Mouse (Mus musculus) heart, adult 18-20 months (tissue): Measurements from ENCODE around the gene Adgrg3. TPM values are rescaled to one million over a fixed set of nuclear protein-coding genes. Genes with fewer than 3 reads are reported as not detected.

ENCODE experiments used
- DNase-seq, 2 experiments: peaks; one replicate each; pipeline ENCODE4 v3.0.0; 2021 to 2022; ENCODE audit warnings: mixed read lengths in 1 of 2
- total RNA-seq, 2 experiments: library from RNA; stranded (reverse); gene quantifications; 2 replicates each; pipeline ENCODE4 v1.2.3; 2021

Adgrg3 gene
- total RNA-seq, 2 experiments from 2014 or later: 1.5 TPM

DNA sequence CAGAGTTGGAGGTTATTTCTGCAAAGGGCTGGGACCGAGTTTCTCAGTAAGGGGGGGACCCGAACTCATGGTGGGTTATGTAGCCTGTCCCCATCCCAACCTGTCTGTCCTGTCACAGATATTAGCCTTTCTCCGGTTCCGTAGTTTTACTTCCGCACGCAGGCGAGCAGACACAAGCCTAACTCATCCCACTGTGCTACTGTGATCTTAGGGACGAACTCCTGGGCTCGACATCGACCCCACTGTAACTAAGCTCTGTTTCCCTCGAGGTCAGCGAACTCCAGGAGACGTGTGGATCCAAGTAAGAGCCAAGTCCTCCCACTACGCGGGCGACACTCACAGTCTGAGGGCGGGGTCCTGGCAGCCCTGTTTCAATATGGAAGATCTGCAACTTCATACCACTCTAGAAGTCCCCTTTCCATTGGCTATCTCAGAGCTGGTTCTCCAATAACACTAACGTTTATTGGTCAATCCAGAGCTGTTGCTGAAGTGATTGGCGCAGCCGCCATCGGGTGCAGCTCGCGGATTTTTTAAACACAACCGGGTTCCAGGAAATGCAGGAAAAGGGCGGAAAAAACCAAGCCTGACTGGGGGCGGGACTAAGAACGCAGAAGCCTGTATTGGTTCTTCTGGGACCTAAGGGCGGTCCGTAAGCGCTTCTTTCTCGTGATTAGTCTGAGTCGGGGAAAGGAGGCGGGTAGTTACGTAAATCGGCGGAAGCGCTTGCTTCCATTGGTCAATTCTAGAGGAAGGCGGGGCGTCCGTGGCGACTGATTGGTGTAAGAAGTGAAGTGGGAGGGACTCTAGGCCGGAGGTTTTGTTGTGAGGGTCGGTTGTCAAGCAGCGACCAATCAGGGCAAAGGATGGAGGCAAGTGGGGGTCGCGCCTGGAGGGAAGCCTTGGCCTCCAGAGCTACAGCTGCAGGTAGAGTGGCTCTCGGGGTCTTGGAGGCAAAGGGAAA, 63.2 kb downstream of the Adgrg3 start, which contains the start of gene Katnb1:
TSS of gene Katnb1 (plus strand) at position 806 of the 961 bp plus-strand sequence.
- DNase-seq: peak; percentile 99 to 100

DNA sequence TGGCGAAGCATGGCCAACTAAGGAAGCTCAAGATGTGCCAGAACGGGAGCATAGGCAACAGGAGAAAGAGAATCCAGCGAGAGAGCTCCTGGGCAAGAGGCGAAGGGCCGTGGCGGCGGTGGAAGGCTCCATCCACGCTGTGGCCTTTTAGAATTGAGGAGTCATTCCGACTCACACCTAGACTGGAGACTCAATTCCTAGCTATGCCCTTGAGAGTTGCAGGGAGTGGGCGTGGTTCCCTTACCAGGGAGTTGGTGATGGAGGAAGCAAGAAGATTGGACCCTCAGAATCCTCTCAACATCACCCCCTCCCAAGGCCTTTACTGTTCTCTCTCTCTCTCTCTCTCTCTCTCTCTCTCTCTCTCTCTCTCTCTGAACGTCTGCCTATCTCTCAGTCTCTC, 64.2 kb downstream of the Adgrg3 start:
- no peak for DNase-seq

DNA sequence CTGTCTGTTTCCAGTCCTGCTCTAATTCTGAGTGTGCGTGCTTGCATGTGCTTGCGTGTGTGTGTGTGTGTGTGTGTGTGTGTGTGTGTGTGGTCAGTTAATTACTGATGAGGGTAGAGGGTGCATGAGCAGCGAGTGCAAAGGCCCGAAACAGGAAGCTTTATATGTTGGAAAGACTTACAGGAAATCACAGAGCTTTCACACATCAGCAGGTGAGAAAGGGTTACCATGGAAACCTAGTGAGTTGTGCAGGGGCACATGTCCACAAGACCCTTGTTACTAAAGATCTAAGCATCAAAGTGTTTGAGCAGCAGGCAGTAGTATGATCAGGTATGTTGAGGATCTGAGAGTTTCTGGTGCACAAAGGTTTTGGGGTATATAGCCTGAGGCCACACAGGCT, 66.8 kb downstream of the Adgrg3 start:
- DNase-seq: no peak

DNA sequence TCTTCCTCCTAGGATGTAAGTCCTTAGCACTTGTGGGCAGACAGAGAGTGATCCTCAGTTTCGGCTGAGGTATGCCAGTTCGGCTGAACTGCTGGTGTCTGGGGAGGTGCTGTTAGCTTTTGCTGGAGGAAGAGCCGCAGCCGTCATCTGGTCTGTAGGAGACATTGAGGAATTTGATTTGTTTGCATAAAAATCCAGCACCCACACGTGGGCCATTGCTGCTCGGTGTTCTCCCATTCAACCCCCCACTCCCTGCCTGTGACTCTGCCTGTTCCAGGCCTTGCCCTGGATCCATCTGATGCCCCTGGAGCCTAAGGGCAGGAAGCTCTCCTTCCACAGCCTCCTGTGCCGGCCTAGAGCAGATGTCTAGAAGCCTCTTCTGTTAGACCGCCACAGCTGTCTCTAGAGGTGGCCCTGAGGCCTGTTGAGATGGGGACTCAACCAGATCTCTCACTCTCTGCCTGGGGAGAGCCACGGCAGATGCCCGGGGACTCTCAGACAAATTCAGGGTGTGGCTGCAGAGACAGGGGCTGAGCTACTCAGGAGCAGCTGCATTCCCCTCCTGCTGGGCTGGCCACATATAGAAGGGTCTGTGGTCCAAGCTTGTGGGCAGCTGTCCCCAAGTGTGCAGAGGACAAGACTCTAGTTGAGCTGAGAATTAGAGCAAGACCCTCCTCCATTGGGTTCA, 67.4 kb downstream of the Adgrg3 start:
- no peak for DNase-seq

DNA sequence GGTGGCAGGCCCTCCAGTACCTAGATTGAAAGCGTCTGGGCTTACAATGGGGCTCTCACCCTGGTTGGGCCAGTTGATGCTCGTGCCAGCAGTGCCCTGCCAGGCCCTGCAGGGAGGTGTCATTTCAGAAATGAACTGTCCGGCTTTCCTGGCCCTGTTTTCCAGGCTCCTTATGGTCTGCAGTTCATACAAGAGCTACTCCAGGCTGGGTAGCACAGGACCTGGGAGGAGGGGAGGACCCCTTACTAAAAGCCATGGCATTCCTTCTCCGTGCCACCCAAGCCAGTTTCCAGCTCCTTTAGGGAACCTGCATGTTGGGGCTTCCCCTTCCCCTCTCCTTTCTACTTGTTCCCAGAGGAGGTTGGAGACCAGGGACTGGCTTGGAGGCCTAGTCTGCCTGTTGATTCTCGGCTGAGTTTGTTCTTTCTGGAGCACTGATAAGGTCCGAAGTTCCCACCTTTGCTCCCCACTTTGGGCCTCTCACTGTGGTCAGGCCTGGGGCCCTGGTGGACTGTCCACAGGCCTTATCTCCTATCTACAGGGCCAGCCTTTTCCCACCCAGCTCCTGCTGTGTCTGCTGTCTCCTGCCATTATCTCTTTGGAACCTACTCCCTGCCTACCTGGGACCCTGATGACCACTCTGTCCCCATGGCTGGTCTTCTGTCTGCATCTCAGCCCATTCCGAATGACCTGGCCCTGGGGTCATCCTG, 68.1 kb downstream of the Adgrg3 start:
- DNase-seq: no peak

DNA sequence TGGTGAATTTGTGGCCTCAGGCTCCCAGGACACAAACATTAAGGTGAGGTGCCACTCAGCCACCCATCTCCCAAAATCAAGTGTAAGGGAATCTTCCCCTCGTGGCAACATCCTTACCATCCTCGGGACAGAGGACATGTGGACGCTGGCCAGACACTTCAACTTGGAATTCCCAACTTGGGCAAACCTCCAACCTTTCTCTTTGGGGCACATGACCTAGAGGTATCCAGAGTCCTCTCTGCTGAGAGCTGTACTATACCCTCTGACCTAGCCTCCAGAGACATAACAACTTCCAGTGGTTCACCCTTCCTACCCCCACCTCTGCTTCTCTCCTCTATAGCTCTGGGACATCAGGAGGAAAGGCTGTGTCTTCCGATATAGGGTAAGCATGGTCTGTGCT, 76.1 kb downstream of the Adgrg3 start:
- no peak for DNase-seq

Other genes with a start within 250 kb of the Adgrg3 start
- 1 to 10 TPM; 5.7 to 6.1 TPM for gene Cx3cl1, start 245.7 kb upstream of the Adgrg3 start, total RNA-seq
- gene Ccl17, start 207.2 kb upstream of the Adgrg3 start, total RNA-seq: 1 to 10 TPM in 1 of 2 experiments, not detected in 1; 1.5 TPM
- 100 to 1,000 TPM; 627 to 660 TPM for gene Coq9, start 179.4 kb upstream of the Adgrg3 start, total RNA-seq
- 10 to 100 TPM; 66.6 to 74.8 TPM for gene Ciapin1, start 179.3 kb upstream of the Adgrg3 start, total RNA-seq
- gene Polr2c, start 160.2 kb upstream of the Adgrg3 start, total RNA-seq: 10 to 100 TPM; 62.3 to 65.6 TPM
- gene Dok4, start 141.4 kb upstream of the Adgrg3 start, total RNA-seq: 10 to 100 TPM; 11.9 to 16.6 TPM
- 1 to 10 TPM; 3.8 to 4.1 TPM for gene Ccdc102a, start 99.6 kb upstream of the Adgrg3 start, total RNA-seq
- gene Adgrg5, start 94.0 kb upstream of the Adgrg3 start, total RNA-seq: under 1 TPM in 1 of 2 experiments, not detected in 1; 0.41 TPM
- gene Adgrg1, start 42.9 kb upstream of the Adgrg3 start, total RNA-seq: 10 to 100 TPM; 60.8 to 62.2 TPM
- not detected for gene Drc7, start 37.4 kb downstream of the Adgrg3 start, total RNA-seq
- gene Katnb1, start 63.5 kb downstream of the Adgrg3 start, total RNA-seq: 1 to 10 TPM; 4.8 to 5.1 TPM
- gene Kifc3, start 185.1 kb downstream of the Adgrg3 start, total RNA-seq: 10 to 100 TPM; 73.0 to 91.6 TPM